Mouse (Mus musculus): ENCODE measurements around the gene Plaa.

- TF ChIP-seq CTCF (IDR thresholded peaks at IDR 0.05; ENCODE audit: insufficient read depth, low read depth, low read length) (no peak), POLR2A (IDR thresholded peaks at IDR 0.05; ENCODE audit: insufficient read depth, low read depth, low read length) (no peak)
Measured at GRCm38 (mm10) chr4:94649920-94650319, 46.9 kb upstream of the Plaa start, which contains the start of gene Lrrc19.

All from olfactory bulb, adult 2 months (tissue).